Mouse (Mus musculus) right cerebral cortex, adult 2 months (tissue): ENCODE measurements around the gene Bid.
"Not testable (repeated sequence)": the region's sequence is repeated elsewhere in the genome, so short reads cannot be mapped to it uniquely, and the experiment has no call there.

Source experiments
- DNase-seq, 2 experiments: peaks; one replicate each; pipeline ENCODE4 v3.0.0; 2021 to 2022; ENCODE audit warnings: low spot score in 2 of 2

Gene Bid

DNA sequence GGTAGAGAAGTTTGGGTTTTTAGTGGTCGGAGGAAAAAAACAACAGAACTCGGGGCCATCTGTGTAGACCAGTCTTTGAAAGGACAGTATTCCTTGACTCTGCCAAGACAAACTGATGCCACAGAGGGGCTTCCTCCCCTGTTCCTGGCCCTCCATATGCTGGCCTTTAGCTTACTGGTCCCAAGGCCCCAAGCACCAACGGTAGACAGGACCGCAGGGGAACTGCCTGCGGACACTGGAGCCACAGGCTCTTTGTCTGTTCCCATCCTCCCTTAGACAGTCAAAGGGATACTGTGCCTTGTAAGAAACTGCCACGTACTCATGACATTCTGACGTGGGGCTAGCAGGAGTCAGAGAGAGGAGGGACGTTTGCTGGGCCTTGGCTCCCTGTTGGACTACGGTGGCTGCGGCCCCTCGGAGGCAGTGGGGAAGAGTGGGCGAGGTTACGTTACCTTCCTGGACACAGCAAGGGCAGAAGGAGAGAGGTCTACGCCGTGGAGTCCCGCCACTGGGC is 20.5 kb upstream of the Bid start:
- DNase-seq: no peak

DNA sequence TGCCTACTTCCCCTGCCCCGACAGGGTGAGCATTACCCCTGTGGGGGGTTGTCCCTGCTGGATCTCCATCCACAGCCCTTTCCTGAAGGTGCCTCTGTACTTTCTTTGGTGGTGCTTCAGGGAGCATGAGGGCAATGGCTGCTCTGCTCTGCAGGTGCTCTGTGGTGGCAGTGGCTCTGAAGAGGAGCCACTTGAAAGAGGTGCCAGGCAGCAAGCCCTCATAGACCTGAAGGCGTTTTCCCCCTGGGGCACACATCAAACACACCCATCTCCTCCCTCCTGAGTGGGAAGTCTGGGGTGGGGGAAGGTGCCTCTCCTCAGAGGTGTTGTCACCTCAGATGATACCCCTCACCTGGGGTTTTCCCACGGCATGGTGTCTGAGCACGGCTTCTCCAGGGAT is 17.5 kb upstream of the Bid start:
- DNase-seq: no peak

DNA sequence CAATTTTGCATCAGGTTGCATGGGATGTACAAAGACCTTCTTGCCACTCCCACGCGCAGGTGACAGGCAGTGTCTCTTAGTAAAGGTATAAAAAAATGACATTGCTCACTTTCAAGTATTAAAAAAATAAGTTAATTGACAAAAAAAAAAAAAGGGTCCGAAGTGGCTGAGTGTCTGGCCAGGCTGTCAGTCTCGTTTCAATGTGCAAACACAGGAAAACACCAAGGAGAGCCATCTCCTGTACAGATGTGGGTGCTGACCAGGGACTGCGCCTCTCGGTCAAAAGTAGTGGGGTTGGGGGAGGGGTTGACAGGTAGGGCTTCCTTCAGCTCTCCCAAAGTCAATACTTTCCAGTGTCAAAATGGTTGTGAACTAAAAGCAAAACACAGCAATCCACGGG is 17.0 kb upstream of the Bid start:
- DNase-seq: no peak

DNA sequence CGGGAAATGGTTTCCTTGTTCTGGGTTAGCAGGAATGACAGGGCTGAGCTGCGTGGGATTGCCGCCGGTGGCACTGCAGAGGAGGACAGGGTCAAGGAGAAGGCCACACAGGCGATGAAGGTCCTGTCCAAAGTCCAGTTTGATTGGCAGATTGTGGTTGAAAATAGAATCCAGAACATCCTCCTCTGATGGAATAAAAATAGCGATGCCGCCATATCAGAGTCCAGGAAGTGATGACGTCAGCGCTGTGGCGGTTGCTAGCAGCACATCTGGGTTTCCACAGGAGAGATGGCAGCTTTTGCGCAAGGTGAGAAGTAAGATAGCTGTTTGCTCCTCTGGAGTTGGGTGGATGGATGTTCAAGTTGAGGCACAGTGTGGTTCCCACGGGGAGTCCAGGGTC is 15.9 kb upstream of the Bid start:
- DNase-seq: no peak

DNA sequence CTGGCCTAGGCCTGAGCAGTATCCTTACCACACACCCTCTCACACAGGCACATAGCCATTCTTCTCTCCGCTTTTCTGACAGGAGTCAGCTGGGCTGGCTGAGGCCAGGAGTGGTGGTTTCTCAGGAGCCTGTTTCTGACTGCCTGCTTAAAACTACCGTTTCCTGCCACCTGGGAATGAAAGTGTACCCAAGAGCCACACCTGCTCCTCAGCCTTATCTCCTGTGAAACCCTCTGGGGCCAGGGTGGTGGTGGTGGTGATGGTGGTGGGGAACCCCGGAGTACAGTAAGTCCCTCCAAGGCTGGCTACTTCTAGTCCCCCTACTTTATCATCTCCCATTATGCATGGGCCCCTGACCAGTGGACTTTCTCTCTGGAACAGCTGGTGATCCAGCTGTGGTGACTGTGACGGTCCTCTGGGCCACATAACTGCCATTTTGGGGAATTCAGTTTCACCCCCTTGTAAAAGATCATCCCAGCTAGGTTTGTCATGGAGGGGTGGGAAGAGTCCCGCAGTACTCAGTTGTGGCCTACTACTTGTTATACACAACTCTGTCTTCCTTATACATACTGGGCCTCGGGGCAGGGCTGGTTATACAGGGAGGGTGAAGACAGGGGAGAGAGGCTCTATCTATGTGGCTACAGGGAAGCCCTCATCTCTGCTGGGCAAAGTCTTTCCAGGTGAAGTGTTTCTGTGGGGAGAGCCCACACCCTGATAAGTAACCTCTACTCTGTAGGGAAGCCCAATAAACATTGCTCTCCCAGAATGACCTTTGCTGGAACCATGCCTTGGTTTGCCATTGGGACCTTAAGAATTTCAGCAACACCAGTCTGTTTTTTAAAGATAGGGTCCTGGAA is 14.0 kb upstream of the Bid start:
- no peak for DNase-seq

DNA sequence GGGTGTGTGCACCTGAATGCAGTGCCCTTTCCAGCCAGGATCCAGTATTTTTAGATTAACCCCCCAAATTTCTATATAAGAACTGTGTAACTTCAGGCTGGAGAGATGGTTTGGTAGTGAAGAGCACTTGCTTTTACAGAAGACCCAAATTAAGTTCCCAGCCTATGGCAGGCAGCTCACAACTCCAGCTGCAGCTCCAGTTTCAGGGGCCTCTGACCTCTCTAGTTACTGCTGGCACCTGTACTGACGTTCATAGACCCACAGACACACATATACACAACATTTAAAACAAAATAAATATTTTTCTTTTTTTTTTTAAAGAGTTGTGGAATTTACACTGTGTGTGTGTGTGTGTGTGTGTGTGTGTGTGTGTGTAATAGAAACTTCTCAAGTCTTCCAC is 12.8 kb upstream of the Bid start:
- no peak for DNase-seq

DNA sequence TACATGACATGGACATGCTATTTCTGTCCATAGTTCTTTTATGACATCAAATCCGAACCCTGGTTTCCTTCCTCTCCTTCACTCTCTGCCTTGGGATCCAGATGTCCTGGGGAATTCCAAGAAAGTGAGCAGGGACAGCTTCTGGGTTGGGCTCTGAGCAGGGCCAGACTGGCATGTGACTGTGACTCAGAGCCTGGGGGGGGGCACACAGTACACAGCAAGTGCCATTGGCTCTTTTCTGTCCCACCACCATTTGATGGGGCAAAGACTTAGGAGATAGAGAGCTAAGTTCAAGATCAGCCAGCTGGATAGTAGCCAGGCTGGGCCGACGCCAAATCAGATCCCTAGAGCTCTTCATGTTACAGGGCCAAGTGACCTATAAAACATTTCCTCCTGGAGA is 11.1 kb upstream of the Bid start:
- no peak for DNase-seq

DNA sequence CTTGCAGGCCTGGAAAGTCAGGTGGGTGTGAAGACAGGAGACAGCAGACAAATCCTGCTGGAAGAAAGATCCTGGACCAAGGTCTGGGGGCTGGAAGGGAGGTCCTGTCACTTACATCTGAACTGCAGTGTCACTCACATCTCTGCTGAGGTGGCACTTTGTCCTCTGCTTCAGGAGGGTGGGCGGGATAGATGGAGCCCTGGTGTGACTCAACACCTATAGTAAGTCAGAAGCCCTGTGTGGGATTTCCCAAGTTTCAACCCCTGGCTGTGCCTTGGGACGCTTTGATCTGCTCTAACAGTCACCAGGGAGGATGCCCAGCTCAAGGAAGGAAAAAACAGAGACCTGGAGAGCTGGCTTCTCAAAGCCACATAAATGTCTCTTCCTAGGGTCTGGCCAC is 10.2 kb upstream of the Bid start:
- no peak for DNase-seq

DNA sequence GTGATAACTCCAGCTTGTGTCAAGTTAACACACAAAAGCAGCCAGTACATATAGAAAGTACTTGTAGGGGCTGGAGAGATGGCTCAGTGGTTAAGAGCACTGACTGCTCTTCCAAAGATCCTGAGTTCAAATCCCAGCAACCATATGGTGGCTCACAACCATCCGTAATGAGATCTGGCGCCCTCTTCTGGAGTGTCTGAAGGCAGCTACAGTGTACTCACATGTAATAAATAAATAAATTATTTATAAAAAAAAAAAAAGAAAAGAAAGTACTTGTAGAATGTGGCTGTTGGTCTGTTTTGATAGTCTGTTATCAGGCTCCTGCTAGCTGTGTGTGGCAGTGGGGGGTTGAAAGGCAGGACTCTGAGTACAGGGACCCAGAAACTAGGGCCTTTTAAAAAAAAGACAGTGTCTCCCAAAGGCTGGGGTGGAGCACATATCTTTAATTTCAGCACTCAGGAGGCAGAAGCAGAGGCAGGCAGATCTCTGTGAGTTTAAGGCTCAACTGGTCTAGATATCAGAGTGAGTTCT is 8.2 kb upstream of the Bid start:
- not testable (repeated sequence) for DNase-seq

DNA sequence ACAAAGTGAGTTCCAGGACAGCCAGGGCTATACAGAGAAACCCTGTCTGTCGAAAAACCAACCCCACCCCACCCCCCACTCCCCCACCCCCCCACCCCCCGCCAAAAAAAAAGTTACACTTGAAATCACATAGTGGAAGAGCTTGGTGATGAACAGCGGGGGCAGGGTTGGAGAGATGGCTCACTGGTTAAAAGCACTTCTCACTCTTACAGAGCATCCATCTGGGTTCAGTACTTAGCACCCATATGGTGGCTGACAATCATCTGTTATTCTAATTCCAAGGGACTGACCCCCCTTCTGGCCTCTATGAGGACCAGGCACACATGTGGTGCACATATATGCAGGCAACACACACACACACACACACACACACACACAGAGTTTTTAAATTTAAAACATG is 1.3 kb upstream of the Bid start:
- no peak for DNase-seq

DNA sequence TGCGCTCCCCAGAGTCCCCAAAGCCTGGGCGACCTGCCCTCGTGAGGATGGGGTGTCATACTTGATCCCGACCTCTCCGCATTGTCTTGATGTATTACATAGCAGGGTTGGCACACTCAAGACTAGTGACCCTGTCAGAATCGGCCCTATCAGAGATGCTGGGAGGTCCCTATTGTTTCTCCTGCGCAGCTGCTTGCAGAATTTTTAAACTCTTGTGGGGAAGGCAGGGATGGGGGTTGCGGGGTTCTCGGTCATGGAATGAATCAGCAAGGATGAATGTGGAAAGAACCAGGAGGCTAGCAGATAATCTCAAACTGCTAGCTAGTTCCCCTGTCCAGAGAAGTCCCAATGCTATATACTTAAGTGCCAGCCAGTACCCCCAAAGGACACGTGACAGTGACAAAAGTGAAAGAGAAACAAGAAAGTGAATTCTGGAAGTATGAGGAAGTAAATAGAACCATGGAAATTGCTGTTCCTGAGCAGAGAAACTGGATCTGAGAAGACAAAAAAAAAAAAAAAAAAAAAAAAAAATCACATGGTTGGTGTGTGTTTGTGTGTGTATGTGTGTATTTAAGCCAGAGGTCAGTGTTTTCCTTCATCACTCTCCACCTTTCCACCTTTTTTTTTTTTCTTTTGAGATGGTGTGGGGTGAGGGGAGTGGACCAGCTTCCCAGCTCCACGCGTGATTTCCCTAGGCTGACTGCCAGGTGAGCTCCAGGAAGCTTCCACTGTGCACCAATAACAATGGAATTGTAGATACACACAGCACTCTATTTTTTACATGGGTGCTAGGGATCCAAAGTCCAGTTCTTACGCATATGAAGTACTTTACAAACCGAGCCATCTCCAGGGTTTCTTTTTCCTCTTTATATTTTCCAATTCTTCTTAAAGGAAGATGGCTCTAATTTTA is 574 bp upstream of the Bid start:
- not testable (repeated sequence) for DNase-seq

DNA sequence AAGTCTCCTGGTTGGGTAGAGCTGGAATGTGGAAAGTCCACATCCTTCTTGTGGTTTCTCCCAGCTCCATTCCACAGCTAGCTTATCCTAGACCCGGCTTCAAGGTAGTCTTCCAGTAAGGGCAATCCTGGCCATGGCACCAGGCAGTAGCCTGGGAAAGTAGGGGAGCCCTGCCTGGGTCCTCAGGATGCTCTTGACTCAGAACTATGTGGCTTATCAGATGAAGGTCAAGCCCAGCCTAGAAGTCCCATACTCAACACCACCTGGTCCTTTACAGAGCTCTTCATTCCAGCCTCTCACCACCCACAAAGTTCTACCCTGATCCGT is 1.0 kb downstream of the Bid start:
- no peak for DNase-seq

DNA sequence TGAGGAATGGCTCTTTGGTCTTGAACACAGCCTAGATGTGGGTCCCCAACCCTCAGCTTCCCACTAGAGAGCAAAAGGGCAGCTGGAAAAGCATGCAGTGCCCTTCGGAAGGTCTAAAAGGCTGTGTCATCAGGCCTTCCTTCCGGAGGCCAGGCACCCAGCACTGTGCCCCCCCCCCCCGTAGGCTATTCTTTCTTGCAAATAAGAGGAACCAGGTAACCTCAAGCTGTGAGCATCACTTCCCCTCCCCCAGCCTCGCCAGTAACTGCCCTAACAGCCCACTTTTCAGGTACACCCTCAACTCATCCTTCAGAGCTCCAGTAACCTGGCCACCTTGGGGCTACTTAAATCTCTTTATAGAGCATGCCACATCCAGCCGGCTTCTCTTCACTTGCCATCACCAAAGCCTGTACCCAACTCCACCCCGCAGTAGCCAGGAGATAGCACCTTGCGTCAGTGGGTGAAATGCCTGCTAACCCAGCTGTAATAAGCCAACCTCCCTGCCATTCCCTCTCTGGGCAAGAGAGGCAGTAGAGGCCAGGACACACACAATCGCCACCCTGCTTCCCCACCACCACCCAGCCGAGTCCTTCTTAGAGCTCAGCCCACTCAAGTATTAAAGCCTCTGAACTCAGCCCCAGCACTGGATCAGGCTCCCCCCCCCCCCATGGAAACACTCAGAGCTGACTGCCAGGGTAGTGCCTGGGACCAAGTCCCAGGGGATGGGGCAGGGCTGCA is 1.6 kb downstream of the Bid start:
- DNase-seq: no peak

DNA sequence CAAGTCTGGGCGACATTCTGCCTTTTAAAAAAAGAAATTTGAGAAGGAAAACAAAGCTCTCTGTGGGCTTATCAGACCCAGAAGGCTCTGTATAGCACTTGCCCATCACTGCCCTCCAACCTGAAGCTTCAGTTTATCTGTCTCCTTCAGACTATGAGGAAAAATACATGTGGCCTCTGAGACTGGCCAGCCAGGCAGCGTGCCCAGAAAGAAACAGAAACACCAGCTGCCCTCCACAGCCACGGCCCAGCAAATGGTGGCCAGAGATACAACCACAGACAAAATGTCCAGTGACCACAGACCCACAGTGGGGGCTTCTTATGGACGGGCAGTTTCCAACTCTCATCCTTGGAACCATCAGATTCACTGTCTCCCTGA is 2.1 kb downstream of the Bid start:
- no peak for DNase-seq

DNA sequence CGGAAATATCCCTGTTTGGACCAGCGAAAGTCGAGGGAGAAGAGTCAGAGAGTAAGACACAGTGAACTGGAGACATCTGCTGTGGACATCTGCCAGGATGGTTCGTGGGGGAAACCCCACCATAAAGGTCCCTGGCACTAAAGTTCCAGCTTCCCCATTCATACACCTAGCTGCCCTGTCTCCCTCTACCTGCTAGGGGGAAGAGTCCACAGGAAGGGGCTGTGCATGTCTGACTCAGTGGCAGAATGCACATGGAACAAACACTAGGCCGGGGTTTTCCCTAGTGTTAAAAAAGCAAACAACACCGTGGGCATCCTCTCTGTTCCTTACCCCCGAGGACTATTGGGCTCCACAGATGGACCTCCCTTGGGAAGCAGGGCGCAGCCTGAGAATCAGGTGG is 2.9 kb downstream of the Bid start:
- DNase-seq: no peak

DNA sequence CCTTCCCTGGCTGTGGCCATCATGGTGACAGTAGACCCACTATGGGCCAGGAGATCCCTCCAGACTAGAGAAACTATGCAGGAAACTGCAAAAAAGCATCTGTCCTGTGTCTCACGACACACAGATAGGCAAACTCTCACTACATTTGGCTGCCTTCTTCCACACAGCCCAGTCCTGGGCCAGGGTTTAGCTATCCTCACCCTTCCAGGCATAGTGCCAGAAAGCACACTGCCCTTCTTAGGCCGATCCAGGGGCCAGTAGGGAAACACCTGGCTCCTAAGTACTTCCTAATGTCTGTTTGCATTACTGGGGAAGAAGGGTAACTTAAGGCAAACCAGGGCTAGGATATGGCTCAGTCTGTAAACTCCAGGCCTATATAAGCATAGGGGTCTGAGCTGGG is 3.7 kb downstream of the Bid start:
- DNase-seq: no peak

DNA sequence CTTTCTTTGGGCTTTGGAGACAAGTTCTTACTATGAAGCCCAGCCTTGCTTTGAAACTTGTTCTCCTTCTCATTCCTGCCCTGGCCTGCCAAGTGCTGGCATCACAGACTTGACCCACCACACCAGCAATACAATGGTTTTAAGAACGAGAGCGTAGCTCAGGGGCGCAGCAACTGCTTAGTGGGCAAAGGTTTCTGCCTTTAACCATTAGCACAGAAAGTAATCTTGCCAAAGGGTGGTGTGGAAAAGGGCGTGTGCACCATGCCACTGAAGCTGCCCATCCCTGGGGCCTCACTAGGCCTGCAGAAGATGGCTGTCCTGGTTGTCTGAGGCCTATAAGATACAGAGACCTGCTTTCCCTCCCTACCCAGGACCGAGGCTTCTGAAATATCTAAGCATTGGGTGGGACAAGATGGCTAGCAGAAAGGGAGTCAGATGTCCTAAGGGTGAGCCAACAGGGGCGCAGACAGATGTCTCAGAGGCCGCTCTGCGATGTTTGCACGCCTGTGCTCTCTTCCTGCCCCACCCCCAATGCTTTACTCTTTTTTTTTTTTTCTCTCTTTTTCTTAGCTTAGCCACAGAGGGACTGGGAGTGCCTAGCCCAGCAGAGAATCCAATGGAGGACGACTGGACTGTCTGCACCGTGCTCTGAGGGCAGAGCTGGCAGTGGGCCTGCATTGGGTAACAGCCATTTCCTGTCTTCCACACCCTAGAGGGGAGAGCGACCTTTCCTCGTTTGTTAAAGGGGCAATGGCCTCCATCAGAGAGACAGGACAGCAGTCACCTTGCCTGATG is 5.2 kb downstream of the Bid start:
- DNase-seq: no peak

DNA sequence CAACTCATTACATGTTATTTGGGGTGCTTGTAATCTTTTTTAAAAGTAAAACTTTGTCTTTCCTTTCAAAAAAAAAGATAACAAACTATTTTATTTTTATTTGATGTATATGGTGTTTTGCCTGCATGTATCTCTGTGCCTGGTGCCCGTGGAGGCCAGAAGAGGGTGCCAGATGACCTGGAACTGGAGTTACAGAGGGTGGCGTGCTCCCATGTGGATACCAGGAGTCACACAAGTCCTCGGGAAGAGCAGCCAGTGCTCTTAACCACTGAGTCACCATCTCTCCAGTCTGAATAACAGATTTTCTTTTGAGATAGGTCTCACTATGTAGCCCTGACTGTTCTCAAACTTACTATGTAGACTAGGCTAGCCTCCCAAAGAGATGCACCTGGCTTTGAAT is 7.2 kb downstream of the Bid start:
- DNase-seq: no peak

DNA sequence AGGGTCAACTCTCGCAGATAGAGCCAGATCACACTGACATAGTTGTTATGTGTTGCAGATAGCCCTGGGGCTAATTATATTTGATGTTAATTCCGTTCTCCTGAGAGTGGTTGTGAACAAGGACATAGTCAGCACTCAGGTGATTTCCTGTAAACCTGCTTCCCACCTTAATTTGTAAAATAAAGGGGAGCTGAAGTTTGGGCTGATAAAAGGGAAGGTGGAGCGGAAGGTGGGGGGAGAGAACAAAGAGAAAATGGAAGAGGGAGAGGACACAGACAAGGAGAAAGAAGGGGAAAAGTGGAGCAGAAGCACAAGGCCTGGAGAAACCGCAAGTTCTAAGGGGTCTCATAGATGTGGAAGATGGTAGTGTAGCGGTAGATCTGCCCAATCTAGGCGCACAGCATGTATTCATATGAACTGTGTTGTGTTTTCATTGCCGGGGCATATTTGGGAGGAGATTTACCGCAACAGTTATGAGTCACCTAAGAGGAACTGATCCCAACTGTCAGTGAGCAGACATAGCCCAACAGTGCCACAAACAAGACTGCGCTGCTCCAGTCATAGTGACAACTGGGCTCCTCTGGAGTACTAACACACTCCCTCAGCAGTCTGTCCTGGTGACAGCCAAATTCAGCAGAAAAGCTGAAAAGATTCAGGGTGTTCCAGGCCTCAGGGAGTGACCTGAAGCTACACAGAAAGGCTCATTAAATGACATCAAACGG is 8.6 kb downstream of the Bid start:
- DNase-seq: not testable (repeated sequence)

DNA sequence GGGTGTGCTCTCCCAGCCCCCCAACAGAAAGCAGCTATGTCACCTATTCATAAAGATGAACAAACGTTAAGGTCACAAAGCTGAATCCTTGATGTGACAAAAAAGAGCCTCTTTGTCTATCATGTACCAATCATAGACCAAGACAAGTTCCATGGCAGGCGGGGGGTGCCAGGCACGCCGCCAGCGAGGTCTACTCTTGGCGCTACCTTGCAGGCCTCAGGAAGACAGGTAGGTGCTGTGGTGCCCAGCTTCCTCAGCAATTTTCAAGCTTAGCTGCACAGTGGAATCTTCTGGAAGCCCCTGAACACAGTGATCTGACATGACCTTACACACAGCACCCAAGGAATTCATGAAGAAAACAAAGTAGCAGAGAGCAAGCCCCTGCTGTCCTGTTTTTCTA is 10.1 kb downstream of the Bid start:
- no peak for DNase-seq

DNA sequence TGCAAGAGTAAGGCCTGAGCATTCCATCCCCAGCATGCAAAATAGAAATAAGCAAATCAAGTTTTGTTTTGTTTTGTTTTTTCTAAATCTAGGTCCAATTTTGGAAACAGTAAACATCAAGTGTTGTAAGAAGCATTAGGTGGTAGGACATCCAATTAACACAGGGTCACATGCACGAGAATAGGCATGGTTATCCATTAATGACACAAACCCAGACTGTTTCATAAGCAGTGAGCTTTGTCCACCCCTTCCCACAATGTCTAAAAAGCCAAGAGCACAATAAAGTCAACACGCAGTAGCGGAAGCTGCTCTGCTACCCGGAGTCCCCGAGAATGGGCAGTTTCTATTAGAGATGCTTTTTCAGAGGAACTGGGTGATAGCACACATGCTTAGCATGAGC is 11.5 kb downstream of the Bid start:
- no peak for DNase-seq
